Mouse (Mus musculus): ENCODE measurements at regions not wholly inside any gene's neighbourhood (a gene's known extent, or its start where the extent isn't known, plus 50 kb on each side); places are given as distances from the start of the nearest gene placed in this dataset.

DNA sequence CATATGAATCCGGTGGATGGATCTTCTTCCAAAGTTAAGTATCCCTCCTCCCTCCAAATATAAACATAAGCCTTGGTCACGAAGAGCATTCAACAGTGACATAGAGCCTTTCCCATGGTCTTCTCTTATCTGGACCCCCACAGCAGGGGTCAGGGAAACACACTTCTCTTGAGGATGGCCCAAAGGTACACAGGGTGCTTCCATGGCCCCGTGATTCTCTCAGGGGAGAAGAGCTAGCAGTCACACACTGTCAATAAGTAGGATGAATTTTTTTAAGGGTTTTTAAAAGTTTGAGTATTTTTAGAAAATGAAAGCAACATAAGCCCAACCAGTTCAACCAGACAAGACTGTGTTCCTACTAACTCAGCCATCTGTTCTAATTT, 58.2 kb downstream of the Zfp36l1 start:
- TF ChIP-seq POLR2A (IDR thresholded peaks at IDR 0.05; ENCODE audit: insufficient read depth, low read depth, low read length) (no peak), CTCF (IDR thresholded peaks at IDR 0.05) (no peak), EP300 (IDR thresholded peaks at IDR 0.05; ENCODE audit: insufficient read depth, low read depth, low read length) (no peak)

Measured in heart, adult 2 months (tissue).